Mouse (Mus musculus) Patski (cell line): Measurements from ENCODE around the gene Tmem219. TPM values are rescaled to one million over a fixed set of nuclear protein-coding genes. Genes with fewer than 3 reads are reported as not detected.

ENCODE experiments used
- ATAC-seq: fragments of 100-300 bp; one replicate; pipeline ENCODE4 v1.8.0; 2021
- CTCF ChIA-PET: fragments of 350-600 bp; sonication (Branson Sonifier 250); formaldehyde crosslinking; loops from one replicate; lab custom pipeline; 2022; ENCODE audit warnings: inconsistent platforms; lab: Charles Lee
- POLR2A ChIA-PET: fragments of 350-600 bp; sonication (Branson Sonifier 250); formaldehyde crosslinking; loops from one replicate; lab custom pipeline; 2022; ENCODE audit warnings: antibody characterized with exemption, inconsistent platforms; lab: Charles Lee
- DNase-seq: peaks from one replicate; pipeline ENCODE4 v3.0.0-alpha.2; 2011; ENCODE audit warnings: low read depth, low spot score
- H3K27me3 ChIP-seq: fragments of 371-371 bp; one replicate; pipeline ENCODE4 v1.5.1; 2021
- CTCF ChIP-seq: fragments of 100-300 bp; IDR thresholded peaks from one replicate; pipeline ENCODE4 v1.5.1; 2021
- in situ Hi-C: fragments of 300-500 bp; cut with MboI; formaldehyde crosslinking; loops from 3 replicates; pipeline ENCODE4 v1.11.1; 2018; ENCODE audit warnings: low pct_unique_long_range_greater_than_20kb, mixed read lengths
- polyA plus RNA-seq: library from polyadenylated mRNA; unstranded; gene quantifications from one replicate; pipeline ENCODE4 v1.2.3, GENCODE M21; 2021

The Tmem219 gene
- polyA plus RNA-seq, 1 experiment from 2014 or later: 48.0 TPM

DNA sequence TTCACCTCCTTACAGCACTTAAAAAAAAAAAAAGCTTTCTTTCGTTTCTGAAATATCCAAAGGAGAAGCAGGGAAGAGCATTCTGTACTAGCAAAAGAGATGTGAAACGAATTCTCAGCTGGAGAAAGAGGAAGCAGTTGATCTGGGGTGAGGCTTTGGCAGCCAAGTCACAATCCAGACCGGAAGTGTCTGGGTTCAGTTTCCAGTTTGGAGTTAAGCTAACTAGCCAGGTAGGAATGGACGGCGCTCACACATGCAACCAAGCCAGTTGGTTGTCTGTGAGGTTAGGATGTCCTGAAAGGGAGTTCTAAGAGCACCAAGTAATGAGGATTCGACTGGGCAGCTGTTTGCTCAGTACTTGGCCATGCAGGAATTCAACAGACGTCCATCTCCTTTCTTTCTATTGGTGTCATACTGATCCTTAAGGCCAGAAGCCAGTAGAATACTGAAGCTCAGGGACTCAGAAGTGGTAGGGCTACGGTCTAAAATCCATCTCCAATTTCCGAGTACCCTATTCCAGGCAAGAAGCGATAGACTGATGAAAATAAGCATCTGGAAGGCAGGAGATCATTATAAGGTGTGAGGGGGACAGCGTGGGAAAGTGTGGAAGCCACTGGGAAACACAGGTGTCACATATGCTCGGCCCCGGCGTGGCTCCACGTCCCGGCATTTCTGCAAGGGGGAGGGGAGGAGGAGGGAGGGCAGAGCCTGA is 25.2 kb downstream of the Tmem219 start:
- DNase-seq (no peak), ATAC-seq (no peak)
- in situ Hi-C loops: no loop called here
- ChIA-PET POLR2A (interaction anchor here (0.6 to 1.5 kb wide), 5 partner anchors 13 to 33 kb away, joined by 3 to 7 read pairs (median 3); partner anchors contain the start of gene Taok2), CTCF (no interaction called here)
- TF ChIP-seq CTCF: no peak
- H3K27me3 ChIP-seq: no peaks in the 10 kb centered on the region

DNA sequence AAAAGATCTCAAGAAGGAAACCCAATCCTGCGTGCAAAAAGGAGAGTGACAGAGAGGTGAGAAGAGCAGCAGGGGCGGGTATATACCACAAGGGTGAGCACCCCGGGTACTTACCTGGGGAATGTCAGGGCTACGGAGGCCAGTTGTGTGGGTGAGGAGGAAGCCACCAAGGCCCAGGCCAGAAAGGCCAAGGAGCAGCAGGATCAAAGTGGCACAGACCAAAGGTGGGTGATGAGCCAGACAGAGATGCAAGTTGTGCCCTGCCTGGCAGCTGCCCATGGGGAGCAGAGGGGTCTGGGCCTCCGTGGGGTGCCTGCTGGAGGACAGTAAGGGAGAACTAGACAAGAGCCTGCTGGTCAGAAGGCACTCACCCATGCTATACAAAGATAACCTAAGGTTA is 25.8 kb downstream of the Tmem219 start:
- DNase-seq: no peak
- ATAC-seq: no peak
- H3K27me3 ChIP-seq: no peaks in the 10 kb centered on the region
- TF ChIP-seq CTCF: no peak
- in situ Hi-C loops: no loop called here
- CTCF ChIA-PET: no interaction called here
- POLR2A ChIA-PET: interaction anchor here (1.0 to 1.5 kb wide), 2 partner anchors 12 to 16 kb away, joined by 3 to 7 read pairs; partner anchors contain the start of gene Taok2

- ATAC-seq: no peak
These were observed 33.9 kb downstream of the Tmem219 start for GRCm38 (mm10) chr7:126888852-126889251.

GRCm38 (mm10) chr7:126887281-126887680 is 35.4 kb downstream of the Tmem219 start:
- CTCF ChIA-PET: no interaction called here
- in situ Hi-C loops: no loop called here
- ATAC-seq: no peak
- no peaks in the 10 kb centered on the region for H3K27me3 ChIP-seq
- no peak for DNase-seq
- TF ChIP-seq CTCF: no peak
- POLR2A ChIA-PET: no interaction called here

More at GRCm38 (mm10) chr7:126888852-126889251, 33.9 kb downstream of the Tmem219 start:
- POLR2A ChIA-PET: no interaction called here
- in situ Hi-C loops: no loop called here
- CTCF ChIA-PET: interaction anchor here (1.0 kb wide), 1 partner anchor 51 kb away, joined by 3 read pairs; no protein-coding TSS in a partner anchor
- no peak for TF ChIP-seq CTCF
- no peak for DNase-seq
- no peaks in the 10 kb centered on the region for H3K27me3 ChIP-seq

GRCm38 (mm10) chr7:126884286-126885164 is 38.2 kb downstream of the Tmem219 start, which contains the start of gene Taok2:
Gene Taok2 (minus strand): TSS chr7:126884703.
- peak; percentile 93 for ATAC-seq
- H3K27me3 ChIP-seq: no peaks in the 10 kb centered on the region
- in situ Hi-C loops: no loop called here
- peak; percentile 84 for DNase-seq
- CTCF ChIA-PET: interaction anchor here (0.9 to 1.5 kb wide), 2 partner anchors 10 to 18 kb away, joined by 3 read pairs; no protein-coding TSS in a partner anchor
- POLR2A ChIA-PET: interaction anchor here (0.8 to 2.3 kb wide), 5 partner anchors 11 to 336 kb away, joined by 4 to 8 read pairs (median 5); partner anchors contain the start of genes Hirip3 and Ino80e
- TF ChIP-seq CTCF: no peak

GRCm38 (mm10) chr7:126883731-126884181 is 39.0 kb downstream of the Tmem219 start:
- TF ChIP-seq CTCF: no peak
- no peak for DNase-seq
- CTCF ChIA-PET: interaction anchor here (1.5 kb wide), 1 partner anchor 17 kb away, joined by 3 read pairs; no protein-coding TSS in a partner anchor
- H3K27me3 ChIP-seq: no peaks in the 10 kb centered on the region
- no peak for ATAC-seq
- in situ Hi-C loops: no loop called here
- POLR2A ChIA-PET: interaction anchor here (1.6 to 2.3 kb wide), 3 partner anchors 10 to 22 kb away, joined by 5 to 8 read pairs (median 7); partner anchors contain the start of genes Hirip3 and Ino80e

DNA sequence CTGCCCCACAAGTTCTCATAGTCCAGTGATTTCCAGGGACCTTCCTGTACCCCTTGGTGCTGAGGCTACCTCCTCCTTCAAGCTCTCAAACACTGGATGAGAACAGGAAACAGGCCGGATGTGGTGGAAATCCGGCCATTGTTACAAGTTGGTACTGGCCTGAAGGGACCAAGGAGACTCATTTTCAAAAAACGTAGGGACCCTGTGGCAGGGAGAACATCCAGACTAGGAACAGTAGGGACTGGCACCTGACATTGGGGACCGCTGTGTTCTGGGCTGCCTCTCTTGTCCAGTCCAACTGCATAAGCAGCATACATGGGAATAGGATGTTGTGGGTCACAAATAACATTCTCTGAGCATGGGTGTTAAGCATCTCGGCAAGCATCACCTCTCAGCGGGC is 41.7 kb downstream of the Tmem219 start:
- ChIA-PET POLR2A (interaction anchor here (0.5 to 1.4 kb wide), 3 partner anchors 10 to 214 kb away, joined by 3 to 4 read pairs (median 3); no protein-coding TSS in a partner anchor), CTCF (no interaction called here)
- in situ Hi-C loops: no loop called here
- no peak for TF ChIP-seq CTCF
- DNase-seq (no peak), ATAC-seq (no peak)
- no peaks in the 10 kb centered on the region for H3K27me3 ChIP-seq

DNA sequence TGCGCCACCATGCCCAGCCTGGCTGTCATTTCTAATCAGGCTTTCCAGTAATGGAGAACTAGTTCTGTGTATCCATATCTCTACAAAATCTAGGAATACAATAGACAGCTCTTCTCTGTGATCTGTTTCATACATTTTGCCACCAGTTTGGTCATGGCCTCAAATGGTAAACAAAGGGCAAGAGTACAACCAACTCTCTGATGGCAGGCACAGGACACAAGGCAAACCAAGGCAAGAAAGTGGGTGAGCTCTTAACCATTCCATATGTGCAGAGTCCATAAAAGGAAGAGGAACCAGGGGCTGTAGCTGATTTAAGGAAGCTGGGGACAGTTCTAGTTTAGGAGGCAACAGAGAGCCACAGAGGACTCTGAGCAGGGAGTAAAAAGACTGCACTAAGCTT is 45.5 kb downstream of the Tmem219 start:
- H3K27me3 ChIP-seq: no peaks in the 10 kb centered on the region
- no peak for DNase-seq
- in situ Hi-C loops: no loop called here
- no peak for TF ChIP-seq CTCF
- CTCF ChIA-PET: interaction anchor here (1.1 to 2.2 kb wide), 3 partner anchors 25 to 233 kb away, joined by 3 to 4 read pairs (median 3); no protein-coding TSS in a partner anchor
- POLR2A ChIA-PET: no interaction called here
- no peak for ATAC-seq

- in situ Hi-C loops: no loop called here
- CTCF ChIA-PET: no interaction called here
- ATAC-seq: no peak
These were observed 52.2 kb downstream of the Tmem219 start for GRCm38 (mm10) chr7:126870520-126870891.

More at GRCm38 (mm10) chr7:126870520-126870891, 52.2 kb downstream of the Tmem219 start:
- H3K27me3 ChIP-seq: no peaks in the 10 kb centered on the region
- no peak for TF ChIP-seq CTCF
- no peak for DNase-seq
- POLR2A ChIA-PET: interaction anchor here (1.4 to 2.0 kb wide), 2 partner anchors 10 to 15 kb away, joined by 3 to 5 read pairs; partner anchors contain the start of gene Taok2
